Mouse (Mus musculus) skeletal muscle tissue, adult 2 months (tissue): ENCODE measurements around the gene Dnajc13.
A peak's percentile ranks its signal among the peaks of the same experiment; 100 is the strongest.

Experiments used
- DNase-seq: peaks from one replicate; pipeline ENCODE4 v3.0.0-alpha.2; 2012; ENCODE audit warnings: low read depth, low spot score

Dnajc13 gene

DNA sequence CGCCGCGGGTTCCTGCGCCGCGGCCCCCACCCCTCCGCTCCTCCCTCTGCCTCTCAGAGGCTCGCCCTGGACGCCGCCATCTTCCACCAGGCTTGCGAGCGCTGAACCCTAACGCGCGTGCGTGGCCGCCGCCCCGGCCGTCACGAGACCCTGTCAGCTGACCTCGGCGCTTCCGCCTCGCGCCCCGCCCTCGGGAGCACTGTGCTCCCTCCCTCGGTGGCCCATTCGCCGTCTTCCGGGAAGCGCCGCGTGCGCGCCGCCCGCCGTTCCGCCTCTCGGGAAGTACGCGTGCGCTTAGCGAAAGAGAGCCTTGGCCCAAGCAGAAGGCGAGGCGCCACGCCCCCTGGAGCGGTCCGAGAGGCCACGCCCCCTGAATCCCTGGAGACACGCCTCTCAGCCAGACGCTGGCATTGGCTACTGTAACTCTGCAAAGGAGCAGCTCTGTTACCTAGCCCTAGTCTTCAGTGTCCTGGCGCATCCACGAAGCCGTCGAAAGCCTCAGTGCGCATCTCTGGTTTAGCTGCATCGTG, at the start of gene Dnajc13:
Dnajc13 (minus strand) TSS at position 108 of the 530 bp plus-strand sequence.
- DNase-seq = peak; percentile 98

DNA sequence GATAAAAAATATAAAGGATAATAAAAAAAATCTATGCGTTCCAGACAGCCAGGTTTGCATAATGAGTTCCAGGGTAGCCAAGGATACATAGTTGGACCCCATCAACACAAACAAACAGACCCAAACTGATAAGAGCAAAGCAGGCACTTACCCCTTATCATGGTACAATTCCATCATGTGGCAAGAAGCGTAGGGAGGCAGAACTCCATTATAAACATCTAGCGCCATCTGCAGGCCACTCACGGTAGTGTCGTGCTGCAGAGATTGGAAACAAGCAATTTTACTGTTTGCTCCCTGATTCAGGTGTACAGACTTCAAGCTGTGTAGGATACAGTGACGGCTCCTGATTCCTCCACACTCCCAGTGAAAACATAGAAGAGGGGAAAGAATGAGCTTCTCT, 44.0 kb upstream of the Dnajc13 start:
- DNase-seq = peak; percentile 43

DNA sequence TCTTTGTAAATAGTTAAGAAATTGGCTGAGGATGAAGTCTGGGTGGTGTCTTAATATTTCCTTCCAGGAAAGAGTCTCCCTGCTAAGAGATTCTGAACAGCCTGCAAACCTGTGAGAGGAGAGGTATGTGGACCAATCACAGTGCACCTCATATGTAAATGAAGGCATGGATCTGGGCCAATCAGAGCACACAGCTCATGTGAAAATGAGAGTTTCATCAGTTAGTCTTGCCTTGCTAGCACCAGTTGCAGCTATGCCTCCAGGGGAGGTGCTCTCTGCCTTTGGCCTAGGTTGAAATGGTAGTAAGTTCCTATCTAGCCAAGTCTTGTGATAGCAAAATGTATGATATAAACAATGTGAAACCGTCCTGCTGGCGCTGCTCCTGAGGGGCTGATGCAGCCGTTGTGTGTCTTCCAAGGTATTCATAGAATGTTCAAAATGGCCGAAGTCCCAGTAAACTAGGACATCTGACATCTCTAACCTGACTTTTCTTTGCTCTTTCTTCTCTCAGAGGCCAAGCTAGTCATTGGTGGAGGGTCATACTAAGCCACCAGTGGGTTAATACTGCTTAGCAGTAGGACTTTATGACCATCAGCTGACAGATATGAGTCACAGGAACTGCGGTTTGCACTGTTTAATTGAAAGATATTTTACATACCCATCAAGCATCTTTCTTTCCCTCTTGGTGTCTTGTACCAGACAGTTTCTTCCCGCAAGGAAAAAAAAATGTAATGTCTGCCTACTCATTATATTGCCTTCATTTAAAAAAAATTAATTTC, 42.8 kb upstream of the Dnajc13 start:
- DNase-seq = no peak

DNA sequence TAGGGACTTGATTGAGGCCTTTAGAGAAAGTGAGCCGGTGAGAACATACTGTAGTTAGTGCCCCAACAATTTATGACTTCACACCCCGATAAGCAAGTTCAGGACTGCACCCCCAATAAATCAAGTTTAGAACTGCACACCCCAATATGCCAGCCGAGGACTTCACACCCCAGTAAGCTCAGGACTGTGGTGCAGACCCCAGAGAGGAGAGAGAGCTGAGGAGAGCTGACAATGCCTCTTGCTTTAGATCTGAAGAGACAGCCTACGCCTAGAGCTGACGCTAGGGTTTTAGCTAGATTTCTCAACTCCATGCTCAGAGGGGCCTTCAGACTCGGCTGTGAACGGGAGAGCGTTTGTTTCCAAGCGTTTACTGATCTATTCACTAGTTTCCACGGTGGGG, 42.1 kb upstream of the Dnajc13 start:
- no peak for DNase-seq

DNA sequence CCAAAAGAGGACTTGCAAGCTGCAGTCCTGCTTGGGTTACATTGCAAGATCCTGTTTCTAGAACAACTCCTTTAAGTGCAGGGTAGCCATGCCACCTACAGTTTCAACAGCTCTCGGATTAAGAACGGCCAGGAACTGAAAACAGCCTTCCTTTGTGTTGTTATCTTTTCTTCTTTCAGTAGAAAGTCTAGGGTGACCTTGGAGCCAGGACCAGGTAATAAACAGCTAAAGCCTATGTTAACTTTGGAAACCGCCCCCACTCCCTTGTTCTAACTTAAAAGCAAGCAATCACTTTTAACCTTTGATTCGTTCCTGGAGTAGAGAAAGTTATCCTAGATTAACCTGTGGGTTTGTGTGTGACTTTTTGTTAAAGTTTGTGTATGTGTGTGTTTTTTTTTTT, 41.6 kb upstream of the Dnajc13 start:
- no peak for DNase-seq

DNA sequence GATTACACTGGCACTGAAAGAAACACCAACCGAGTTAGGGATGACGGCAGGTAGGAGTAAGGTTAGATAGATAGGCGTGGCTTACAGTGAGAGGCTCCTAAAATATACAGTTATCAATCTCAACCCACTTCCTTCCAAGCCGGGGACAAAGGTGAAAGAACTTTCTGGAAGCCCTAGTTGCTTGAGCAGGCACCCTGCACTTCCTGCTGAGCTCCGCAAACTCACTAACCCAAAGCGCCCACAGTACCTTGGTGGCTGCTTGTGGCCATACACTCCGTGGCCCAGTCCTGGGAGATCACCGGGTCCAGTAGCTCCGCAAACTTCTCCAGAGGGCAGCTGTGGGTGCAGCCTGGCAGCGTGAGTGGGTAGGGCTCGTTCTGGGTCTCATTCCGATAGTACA, 37.8 kb upstream of the Dnajc13 start:
- no peak for DNase-seq

DNA sequence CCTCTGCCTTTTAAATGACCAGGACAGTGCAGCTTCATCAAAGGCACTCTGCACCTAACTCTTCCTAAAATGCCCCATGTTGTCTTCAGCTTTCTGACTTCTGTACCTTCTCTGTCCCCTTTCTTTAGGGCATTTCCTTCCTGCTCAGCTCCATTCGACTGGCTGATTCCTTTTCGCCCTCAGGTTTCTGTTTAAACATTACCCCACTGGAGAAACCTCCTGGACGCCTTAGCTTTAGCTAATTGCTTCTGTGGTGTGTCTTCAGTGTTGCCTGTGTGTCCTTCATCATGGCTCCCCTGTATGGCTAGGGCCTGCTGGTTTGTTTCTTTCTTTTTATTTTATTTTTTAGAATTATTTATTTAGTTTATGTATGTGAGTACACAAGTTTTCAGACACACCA, 34.3 kb upstream of the Dnajc13 start:
- DNase-seq = no peak

DNA sequence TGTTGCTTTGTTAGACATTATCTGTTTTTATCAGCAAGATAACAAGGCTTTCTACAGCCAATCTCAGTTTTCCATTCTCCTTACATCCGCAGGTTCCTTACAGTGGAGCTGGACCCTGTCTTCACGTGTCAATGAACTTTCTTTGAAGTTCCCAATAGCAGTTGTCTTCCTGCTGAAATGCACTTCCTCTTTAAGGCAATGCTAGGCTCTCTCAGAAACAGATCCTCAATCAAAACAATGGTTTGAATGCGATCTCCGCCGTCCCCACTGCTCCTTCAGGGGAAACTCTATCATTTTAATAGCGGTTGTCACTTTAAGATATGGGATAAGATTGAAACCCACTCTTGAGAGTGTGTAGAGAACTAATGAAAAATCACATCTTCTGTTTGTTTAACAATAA, 22.2 kb upstream of the Dnajc13 start:
- DNase-seq = no peak

DNA sequence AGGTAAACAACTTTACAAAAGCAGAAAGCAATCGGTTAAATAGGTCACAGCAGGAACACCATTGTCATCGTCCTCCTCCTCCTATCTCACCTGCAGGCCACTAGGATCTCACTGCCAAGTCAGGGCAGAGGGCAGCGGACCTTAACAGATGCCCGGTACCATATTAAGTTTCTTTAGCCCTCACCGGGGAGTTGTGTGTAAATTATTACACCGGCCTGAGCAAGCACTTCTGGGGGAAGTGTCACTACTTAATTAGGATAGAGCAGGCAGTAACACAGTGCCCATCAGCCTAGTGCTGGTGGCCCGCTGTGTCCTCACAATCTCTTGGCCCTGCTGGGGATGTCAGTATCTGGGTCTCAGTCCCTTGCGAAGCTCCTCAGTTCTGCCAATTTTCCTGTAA, 19.8 kb upstream of the Dnajc13 start:
- DNase-seq = no peak

DNA sequence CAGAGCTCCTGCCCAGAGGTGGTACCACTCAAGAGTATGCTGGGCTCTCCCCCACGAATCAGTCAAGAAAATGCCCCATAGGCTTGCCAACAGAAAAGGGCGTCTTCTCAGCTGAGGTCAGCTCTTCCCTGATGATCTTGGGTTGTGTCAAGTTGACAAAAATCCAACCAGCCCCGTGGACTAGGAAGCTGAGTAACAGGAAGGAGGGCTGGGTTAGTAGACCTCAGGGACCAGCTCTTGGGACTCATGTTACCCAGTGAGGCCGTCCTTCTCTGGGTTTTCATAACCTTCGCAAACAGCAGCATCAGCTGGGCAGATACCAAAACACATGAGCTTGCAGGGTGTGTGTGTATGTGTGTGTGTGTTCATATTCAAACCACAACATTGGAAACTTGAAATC, 19.0 kb upstream of the Dnajc13 start:
- peak; percentile 66 for DNase-seq

DNA sequence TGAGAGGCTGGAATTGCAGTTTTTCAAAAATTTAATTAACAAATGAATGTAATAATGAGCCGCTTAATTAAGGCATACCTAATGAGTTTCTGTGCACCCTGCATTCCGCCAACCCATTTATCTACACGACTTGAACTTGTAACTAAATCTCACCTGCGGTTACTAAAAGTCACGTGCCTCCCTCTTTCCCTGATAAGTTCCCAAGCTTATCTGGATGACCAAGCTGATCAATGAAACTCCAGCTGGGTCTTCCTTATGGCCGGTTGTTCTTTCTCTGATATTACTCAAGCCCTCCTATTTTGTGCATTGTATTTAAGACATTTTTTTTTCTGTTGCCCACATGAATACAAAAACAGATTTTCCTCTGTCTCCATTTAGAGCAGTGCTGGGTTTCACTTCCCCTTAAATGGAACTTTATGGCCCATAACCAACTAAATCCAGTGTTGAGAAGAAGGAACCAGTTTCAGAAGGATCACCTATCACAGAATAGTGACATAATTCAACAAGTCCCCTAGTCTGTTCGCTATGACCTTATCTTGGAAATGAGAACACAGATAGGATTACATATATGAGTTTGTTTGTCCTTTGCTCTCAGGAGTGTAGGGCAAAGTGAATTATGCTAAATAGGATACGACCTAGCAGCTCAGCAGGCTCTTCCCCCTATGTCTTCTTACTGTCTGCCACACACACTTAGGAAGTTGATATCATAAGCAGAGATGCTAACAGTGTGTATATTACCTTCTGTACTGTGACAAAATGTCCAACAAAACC, 18.2 kb upstream of the Dnajc13 start:
- DNase-seq = no peak

DNA sequence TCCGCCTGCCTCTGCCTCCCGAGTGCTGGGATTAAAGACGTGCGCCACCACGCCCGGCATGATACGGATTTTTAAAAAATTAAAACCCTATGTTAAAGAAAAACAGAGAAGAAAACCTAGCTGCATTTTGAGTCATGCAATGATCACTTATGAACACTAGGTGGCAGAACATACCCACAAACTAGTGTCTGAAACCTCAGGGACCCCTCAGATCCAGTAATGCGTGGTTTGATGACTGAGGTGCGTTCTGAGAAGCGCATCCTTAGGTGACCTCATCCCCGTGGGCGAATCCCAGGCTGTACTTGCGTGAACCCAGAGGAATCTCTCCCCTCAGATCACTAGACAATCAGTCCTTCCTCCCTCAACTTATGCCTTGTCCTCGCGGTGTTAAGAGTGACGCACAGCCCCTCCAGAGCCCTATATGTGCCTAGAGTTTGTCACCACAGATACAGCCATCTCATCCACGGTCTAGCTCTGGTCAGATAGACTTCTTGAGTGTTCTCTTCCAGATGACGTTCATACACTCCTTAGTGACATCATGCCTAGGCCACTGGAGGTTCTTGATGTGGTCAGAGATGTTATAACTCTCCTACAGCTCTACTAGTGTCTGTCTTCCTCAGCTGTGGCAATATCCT, 14.9 kb upstream of the Dnajc13 start:
- no peak for DNase-seq

DNA sequence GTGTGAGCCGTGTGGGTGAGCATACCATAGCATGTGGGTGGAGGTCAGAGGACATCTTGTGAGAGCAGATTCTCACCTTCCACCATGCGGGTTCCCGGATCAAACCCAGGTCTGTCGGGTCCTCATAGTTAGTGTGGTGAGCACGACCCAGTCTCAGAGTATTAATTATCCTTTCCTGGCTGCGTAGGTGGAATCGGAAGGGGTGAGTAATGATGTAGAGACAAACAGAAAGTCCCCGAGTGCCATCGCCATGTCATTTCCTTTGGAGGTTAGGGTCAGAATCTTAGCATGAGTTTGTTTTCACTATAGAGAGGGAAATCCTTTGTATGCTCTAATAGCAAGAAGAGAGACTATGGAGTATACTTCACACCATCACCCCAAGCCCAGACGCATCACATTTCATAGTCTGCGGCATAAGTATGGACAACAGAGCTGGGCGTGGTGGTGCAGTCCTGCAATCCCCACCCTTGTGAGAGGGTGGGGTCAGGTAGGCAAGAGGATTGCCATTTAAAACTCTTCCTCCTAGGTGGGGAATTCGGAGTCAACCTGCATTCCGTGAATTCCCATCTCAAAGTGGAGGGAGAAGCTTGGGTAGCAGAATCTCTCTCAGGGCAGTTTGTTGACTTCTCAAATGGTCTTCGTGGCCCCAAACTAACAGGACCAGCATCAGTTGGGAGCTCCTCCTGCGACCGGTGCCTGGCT, 12.5 kb upstream of the Dnajc13 start:
- no peak for DNase-seq

DNA sequence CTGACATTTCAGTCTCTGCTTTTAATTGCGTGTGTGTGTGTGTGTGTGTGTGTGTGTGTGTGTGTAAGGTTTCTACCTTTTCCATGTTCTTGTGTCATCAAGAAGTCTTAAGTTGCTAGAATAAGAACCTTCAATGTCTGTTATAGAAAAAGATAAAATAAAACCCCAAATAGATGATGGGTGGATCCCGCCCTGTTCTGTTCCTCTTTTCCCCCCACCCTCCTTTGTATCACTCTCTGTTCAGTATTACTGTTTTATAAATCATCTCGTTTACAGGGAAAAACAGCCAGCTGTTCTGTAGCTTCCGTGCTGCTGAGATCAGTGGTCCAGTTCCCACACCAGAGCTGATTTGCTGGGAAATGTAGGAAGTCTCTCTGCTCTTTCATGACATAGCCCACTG, 9.3 kb upstream of the Dnajc13 start:
- DNase-seq = no peak

DNA sequence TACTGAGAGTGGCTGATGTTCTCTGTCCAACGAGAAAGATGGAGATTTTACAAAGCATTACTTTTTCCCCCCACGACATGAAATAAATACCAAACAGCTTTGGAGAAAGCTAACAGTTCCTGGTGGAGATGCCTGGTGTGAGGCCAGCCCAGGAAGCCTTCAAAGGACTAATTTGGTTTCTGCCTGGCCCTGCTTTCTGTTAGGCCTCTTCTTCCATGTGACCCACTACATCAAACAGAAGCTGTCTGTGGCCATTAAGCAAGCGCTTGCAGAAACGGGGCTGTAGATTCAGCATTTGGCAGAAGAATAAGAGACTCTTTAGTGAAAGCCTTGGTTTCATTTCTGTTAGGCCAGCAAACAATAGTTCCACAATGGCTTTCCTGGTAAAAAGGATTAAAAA, 8.9 kb upstream of the Dnajc13 start:
- no peak for DNase-seq

DNA sequence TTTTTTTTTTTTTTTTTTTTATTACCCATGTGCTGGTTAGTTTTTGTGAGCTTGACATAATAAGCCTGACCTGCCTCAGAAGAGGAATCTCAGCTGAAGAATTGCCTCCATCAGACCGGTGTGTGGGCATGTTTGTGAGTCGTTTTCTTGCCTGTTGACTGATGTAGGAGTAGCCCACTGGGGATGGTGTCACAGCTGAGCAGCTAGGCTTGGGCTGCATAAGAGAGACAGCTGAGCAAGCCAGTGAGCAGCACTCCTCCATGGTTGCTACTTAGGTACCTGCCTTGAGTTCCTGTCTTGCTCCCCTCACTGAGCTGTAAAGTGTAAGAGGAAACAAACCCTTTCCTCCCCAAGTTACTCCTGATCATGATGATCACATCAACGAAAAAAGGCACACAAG, 7.2 kb upstream of the Dnajc13 start:
- no peak for DNase-seq

DNA sequence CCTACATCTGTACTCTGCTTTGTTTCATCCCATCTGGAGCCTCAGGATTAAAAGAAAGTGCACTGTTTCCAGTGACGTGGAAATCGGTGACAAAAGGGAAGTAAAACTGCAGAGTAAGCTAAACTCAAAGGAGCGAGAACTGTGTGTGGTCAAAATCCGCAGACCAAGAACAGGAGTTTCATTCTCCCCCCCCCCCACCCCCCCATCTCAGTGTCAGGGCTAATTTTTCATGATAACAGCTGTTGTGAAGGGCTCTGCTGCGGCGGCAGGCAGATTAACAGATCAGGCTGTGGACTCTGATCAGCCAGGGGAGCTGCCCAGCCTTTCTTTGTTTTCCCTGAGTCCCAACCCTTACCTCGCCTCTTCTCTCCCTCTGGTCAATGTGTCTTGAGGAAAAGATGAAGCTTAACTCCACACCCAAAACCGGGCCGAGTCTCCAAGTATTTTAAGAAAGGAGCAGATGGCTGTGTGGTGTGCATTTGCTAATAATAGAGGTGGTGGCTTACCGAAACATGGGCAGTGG, 6.7 kb upstream of the Dnajc13 start:
- peak; percentile 30 for DNase-seq

DNA sequence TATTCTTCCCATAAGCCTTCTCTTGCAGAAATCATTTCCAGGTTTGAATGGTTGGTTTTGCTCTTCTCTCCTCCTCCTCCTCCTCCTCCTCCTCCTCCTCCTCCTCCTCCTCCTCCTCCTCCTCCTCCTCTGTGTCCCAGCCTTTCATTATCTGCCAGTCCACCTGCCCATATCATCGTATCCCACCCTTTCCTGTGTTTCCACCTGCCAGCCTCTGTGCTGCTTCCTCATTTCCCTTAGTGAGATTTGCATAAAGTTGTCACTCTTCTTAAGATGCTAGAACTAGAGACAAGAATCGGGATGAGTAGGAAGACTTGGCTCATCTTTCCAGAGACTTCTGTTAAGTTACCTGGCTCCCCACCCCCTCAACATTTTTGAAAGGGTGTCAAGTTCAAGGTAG, 1.8 kb upstream of the Dnajc13 start:
- DNase-seq = no peak

DNA sequence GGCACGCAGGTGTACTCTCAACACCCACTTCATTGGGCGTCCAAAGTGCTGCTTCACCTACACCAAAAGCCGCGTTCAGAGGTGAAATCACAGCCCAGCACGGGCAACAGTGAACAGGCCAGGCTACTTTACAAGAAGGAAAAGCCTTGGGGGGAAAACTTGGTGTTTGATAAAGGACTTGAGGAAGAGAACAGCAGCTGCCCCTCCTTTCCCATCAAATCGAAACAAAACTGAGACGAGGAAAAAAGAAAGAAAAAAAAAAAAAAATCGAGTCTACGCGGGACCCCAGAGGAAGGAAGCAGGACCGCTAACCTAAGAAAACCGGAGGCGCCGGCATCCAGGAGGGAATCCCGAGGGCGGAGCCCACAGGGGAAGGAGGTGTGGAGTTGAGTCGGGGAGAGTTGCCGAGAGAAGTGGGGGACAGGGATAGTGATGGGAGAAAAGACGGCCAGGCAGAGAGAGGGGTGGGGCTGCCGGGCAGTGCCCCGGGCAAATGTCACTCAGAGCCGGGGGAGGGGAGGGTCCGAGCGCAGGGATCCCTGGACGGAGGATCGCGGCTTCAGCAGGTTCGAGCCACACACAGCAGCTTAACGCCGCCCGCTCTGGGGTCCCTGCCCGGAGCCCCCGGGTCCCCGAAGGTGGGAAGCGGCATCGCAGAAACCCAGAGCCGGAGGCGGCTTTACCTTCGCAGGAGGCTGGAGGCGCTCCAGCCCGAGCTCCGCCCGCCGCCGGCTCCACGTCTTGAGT, 541 bp downstream of the Dnajc13 start:
- no peak for DNase-seq

DNA sequence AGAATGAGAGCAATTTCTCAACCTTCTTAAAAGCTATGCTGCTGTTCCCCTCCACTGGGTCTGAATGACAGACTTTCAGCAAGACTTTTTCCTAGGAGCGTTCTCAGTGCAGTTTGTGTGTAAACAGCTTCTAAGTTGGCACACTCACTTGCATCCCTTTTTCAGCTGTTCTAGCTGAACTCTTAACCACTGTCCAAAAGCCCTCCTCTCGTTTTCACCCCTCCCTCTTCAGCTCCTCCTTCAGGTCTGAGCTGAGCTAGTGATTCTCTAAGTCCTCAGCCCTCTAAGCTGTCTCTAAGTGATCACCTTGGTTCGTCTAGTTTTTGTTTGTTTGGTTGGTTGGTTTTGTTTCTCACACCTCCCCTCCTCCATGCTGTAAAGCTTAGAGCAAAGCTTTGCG, 2.4 kb downstream of the Dnajc13 start:
- no peak for DNase-seq

DNA sequence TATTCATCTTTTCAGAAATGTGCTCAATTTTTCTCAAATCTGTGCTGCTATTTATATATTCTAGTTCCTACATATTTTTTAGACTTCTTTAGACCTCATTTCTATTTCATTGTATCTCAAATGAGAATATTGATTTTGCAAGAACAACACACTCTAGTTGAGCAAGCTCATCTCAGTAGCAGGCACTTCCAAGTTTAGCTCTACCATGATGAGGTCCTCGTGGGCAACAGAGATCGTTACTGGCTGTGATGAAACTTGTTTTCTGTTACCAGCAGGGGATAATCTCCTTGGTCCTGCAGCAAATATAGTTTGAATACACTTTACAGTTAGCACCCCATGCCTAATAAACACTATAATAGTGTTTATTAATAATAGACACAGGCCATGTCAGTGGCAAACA, 6.6 kb downstream of the Dnajc13 start:
- DNase-seq = no peak
